Mouse (Mus musculus) neutrophil, adult 65 days (primary cell): ENCODE results near the gene Spice1. TPM values are rescaled to one million over a fixed set of nuclear protein-coding genes. Genes with fewer than 3 reads are reported as not detected.

Experiments
- total RNA-seq: library from RNA; stranded (reverse); gene quantifications from 2 replicates; pipeline ENCODE4 v1.2.4, GENCODE M21; 2023

Spice1 gene
- 6.1 and 8.1 TPM in 2 replicates for total RNA-seq

GRCm38 (mm10) chr16:44347071-44347901, at the start of gene Spice1:
Spice1 (plus strand) TSS chr16:44347121.

GRCm38 (mm10) chr16:44332861-44333284, 14.0 kb upstream of the Spice1 start, which contains the start of gene Sidt1:
Sidt1 (minus strand) TSS chr16:44333196.

GRCm38 (mm10) chr16:44394577-44395243, 47.8 kb downstream of the Spice1 start, which contains the start of gene Cfap44:
Cfap44 (plus strand) TSS chr16:44394796.

Other genes with a start within 250 kb of the Spice1 start
- gene Atp6v1a, start 207.4 kb upstream of the Spice1 start, total RNA-seq: 84.2 and 98.1 TPM in 2 replicates
- 25.7 and 28.8 TPM in 2 replicates for gene Naa50, start 207.3 kb upstream of the Spice1 start, total RNA-seq
- gene Usf3, start 173.9 kb upstream of the Spice1 start, total RNA-seq: 19.2 and 23.1 TPM in 2 replicates
- not detected in 2 replicates for gene Sidt1, start 13.9 kb upstream of the Spice1 start, total RNA-seq
- gene Cfap44, start 47.7 kb downstream of the Spice1 start, total RNA-seq: not detected in 2 replicates
- 0.13 and 0.25 TPM in 2 replicates for gene Boc, start 211.8 kb downstream of the Spice1 start, total RNA-seq